Mouse (Mus musculus) hindbrain, postnatal 0 days (tissue): ENCODE measurements around the gene Slc44a5. TPM values are rescaled to one million over a fixed set of nuclear protein-coding genes. Genes with fewer than 3 reads are reported as not detected.

Experiments used
- ATAC-seq: fragments of 200-750 bp; cut with Nextera tagmentation; 2 replicates; pipeline ENCODE4 v1.8.0; 2017; ENCODE audit warnings: mild to moderate bottlenecking, moderate TSS enrichment, moderate library complexity
- DNase-seq: peaks from one replicate; pipeline ENCODE4 v3.0.0-alpha.2; 2015; ENCODE audit warnings: low spot score
- H3K27ac ChIP-seq: fragments of 300-500 bp; sonication (generic); 2 replicates; pipeline ENCODE4 v1.5.1; 2014; ENCODE audit warnings: mild to moderate bottlenecking
- H3K27me3 ChIP-seq: fragments of 300-500 bp; sonication (generic); 2 replicates; pipeline ENCODE4 v1.6.1; 2014; ENCODE audit warnings: low read length, mixed read lengths; ENCODE audit not compliant: insufficient read depth
- H3K36me3 ChIP-seq: fragments of 300-500 bp; sonication (generic); 2 replicates; pipeline ENCODE4 v1.6.1; 2014; ENCODE audit warnings: low read length, mixed read lengths; ENCODE audit not compliant: insufficient read depth
- H3K4me1 ChIP-seq: fragments of 300-500 bp; sonication (generic); 2 replicates; pipeline ENCODE4 v1.6.1; 2014; ENCODE audit warnings: antibody characterized with exemption, low read length, mixed read lengths; ENCODE audit not compliant: insufficient read depth
- H3K4me2 ChIP-seq: fragments of 300-500 bp; sonication (generic); 2 replicates; pipeline ENCODE4 v1.6.1; 2014; ENCODE audit warnings: low read depth, mild to moderate bottlenecking, low read length, moderate library complexity, mixed read lengths
- H3K4me3 ChIP-seq: fragments of 300-500 bp; sonication (generic); 2 replicates; pipeline ENCODE4 v1.5.1; 2014; ENCODE audit warnings: low read length
- H3K9ac ChIP-seq: fragments of 300-500 bp; sonication (generic); replicated peaks from 2 replicates; pipeline ENCODE4 v1.6.1; 2014; ENCODE audit warnings: mild to moderate bottlenecking, low read length, moderate library complexity, mixed read lengths
- H3K9me3 ChIP-seq: fragments of 300-500 bp; sonication (generic); 2 replicates; pipeline ENCODE4 v1.6.1; 2016; ENCODE audit warnings: low read length, mixed read lengths
- CTCF ChIP-seq: IDR thresholded peaks from 2 replicates; pipeline ENCODE4 v1.5.1; 2016; ENCODE audit warnings: antibody characterized with exemption, control low read depth, low read depth
- WGBS: fragments of 180-500 bp; shearing (Covaris S2); extraction: QIAGEN DNeasy Blood & Tissue Kit; methylation state at CpG from one replicate; pipeline ENCODE4 v1.1.7; 2014; 5-methylcytosine and 5-hydroxymethylcytosine counted together
- polyA plus RNA-seq: library from polyadenylated mRNA; unstranded; fragments of >200 nt; fragmentation: Nextera tagmentation; extraction: Ambion mirVana; gene quantifications from 2 replicates; pipeline ENCODE4 v1.2.1, GENCODE M21; 2015
- total RNA-seq: library from RNA; depleted of rRNA; stranded (reverse); fragments of >200 nt; gene quantifications from 2 replicates; pipeline ENCODE4 v1.2.3, GENCODE M21; 2014

Slc44a5 gene
- total and polyA plus RNA-seq, 2 experiments from 2014 or later = 6.5 to 27.7 TPM

DNA sequence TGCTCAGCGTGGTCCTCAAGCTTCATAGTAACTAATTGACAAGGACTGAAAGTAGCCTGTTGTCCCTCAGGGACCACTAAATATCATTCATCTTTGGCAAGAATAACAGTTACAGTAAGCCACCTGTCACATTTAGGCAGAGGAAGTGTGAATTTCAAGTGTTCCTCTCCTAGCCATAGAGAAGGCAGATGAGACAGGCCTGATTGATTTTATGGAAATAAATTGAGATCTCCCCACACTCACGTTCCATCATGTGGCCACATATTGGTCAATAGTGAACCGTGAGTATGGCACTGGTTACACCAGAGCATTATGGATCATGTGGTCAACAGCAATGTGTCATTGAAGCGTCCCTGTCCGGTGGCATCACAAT lies 199.3 kb downstream of the Slc44a5 start:
- Histone ChIP-seq H3K9me3 (no peaks in the 10 kb centered on the region), H3K4me3 (no peak overlapping the region), H3K27me3 (no peaks in the 10 kb centered on the region), H3K27ac (peak overlapping the region; percentile 62; the same call in 1 of the 2 replicates), H3K4me2 (no peak overlapping the region), H3K9ac (no peak overlapping the region), H3K36me3 (no peaks in the 10 kb centered on the region), H3K4me1 (peaks cover 8% of the 10 kb centered on the region)
- DNase-seq (no peak), ATAC-seq (peak; percentile 22; the same call in 1 of the 2 replicates)
- WGBS = 67% methylated on average over 5 of the region's 5 CpGs
- no peak for TF ChIP-seq CTCF

DNA sequence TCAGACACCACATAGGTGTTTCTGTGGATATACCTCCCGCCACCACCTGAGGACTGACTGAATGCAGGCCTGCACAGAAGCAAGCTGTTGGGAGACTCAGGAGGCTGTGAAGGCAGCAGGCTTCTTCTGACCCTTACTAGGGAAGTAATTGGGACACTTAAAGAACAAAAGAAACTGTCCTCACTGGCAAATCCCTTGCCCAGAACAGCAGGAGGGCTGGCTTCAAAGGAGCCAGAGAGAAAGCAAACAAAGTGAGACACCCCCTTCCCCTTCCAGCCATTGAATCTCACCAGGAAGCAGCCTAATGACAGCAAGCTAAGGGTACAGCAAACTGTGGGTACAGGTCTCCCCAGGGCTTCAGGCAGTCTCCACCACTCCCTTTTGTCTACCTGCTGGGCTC lies 200.3 kb downstream of the Slc44a5 start:
- H3K36me3 ChIP-seq = no peaks in the 10 kb centered on the region
- H3K27ac ChIP-seq = no peak overlapping the region
- H3K4me2 ChIP-seq = no peak overlapping the region
- ATAC-seq (no peak), DNase-seq (no peak)
- H3K9ac ChIP-seq = no peak overlapping the region
- 60% methylated on average over 1 of the region's 1 CpGs for WGBS
- TF ChIP-seq CTCF = no peak
- peaks cover 8% of the 10 kb centered on the region for H3K4me1 ChIP-seq
- no peak overlapping the region for H3K4me3 ChIP-seq
- no peaks in the 10 kb centered on the region for H3K27me3 ChIP-seq
- H3K9me3 ChIP-seq = no peaks in the 10 kb centered on the region

DNA sequence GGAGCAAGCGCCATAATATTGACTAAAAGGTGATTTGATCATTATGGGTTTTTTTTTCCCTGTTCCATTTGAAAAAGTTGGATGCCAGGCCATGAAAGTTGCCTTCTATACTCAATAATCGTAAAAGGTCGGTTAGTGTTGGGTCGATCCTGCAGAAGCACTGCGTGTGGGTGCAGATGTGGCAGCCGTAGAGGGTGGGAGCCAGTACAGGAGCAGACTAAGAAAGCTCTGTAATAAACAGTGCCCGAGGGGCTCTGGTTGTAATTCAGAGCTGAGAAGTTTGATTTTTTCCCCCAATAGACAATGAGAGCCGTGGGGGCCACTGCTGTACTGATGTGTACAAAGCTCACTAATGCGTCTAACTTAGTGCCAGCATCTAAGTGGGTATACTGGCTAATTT lies 200.8 kb downstream of the Slc44a5 start:
- no peak for ATAC-seq
- H3K4me1 ChIP-seq = peaks cover 8% of the 10 kb centered on the region
- no peak overlapping the region for H3K9ac ChIP-seq
- no peak overlapping the region for H3K27ac ChIP-seq
- no peak overlapping the region for H3K4me3 ChIP-seq
- WGBS = 62% methylated on average over 9 of the region's 9 CpGs
- H3K4me2 ChIP-seq = no peak overlapping the region
- no peak for DNase-seq
- H3K36me3 ChIP-seq = no peaks in the 10 kb centered on the region
- no peaks in the 10 kb centered on the region for H3K27me3 ChIP-seq
- H3K9me3 ChIP-seq = no peaks in the 10 kb centered on the region
- TF ChIP-seq CTCF = no peak

DNA sequence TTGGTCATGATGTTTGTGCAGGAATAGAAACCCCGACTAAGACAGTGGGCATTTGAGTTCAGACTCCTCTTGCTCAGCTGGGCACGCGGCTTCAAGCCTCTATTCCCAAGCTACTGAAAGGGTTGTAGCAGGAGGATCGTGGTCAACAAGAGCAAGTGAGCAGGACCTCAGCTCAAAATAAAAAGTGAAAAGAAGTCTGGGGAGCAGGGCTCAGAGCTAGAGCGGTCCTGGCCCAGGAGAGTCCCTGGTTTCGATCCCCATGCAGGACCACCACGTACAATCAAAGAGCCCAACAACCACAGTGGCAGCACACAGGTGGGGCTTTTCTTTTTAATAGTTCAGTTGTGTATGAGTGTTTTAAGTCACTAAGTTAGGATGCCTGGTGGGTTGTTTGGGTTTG lies 201.5 kb downstream of the Slc44a5 start:
- Histone ChIP-seq H3K4me1 (peaks cover 8% of the 10 kb centered on the region), H3K27me3 (no peaks in the 10 kb centered on the region), H3K36me3 (no peaks in the 10 kb centered on the region), H3K4me2 (no peak overlapping the region), H3K9me3 (no peaks in the 10 kb centered on the region), H3K27ac (no peak overlapping the region), H3K9ac (no peak overlapping the region), H3K4me3 (no peak overlapping the region)
- DNase-seq (no peak), ATAC-seq (no peak)
- WGBS = 90% methylated on average over 7 of the region's 7 CpGs
- TF ChIP-seq CTCF = no peak

DNA sequence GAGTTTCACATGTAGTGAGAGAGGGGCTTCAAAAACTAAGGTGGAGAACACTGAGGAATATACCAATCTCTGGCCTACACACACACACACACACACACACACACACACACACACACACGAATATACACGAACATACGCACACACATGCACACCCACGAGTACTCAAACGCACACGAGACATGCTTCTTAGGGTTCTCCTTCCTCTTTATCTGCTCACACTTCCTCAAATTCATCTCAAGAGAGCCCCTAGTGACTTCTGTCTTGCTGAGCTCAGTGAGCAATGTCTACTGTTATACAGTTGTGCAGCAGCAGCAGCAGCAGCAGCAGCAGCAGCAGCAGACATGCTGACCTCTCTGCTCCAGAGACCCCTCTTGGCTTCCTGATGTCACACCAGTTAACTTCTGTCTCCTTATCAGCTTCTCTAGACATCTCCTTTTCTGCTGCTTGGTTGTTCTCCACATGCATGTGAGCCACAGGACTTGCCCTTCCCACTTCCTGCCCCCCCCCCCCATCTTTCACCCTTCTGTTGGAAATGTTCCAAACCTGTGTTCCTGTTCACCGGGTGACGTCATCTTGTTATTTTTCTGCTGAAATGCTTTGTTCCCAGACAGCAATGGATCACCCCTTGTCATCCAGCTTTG lies 204.5 kb downstream of the Slc44a5 start:
- H3K4me1 ChIP-seq = no peaks in the 10 kb centered on the region; the same call in 1 of the 2 replicates
- H3K36me3 ChIP-seq = no peaks in the 10 kb centered on the region
- ATAC-seq (0 out of 2 replicates have a peak, but pooled peaks have one; percentile 33), DNase-seq (no peak)
- H3K27me3 ChIP-seq = no peaks in the 10 kb centered on the region
- 72% methylated on average over 8 of the region's 8 CpGs for WGBS
- H3K27ac ChIP-seq = no peak overlapping the region
- no peak overlapping the region for H3K4me3 ChIP-seq
- no peak overlapping the region for H3K9ac ChIP-seq
- H3K9me3 ChIP-seq = no peaks in the 10 kb centered on the region
- H3K4me2 ChIP-seq = no peak overlapping the region
- no peak for TF ChIP-seq CTCF

DNA sequence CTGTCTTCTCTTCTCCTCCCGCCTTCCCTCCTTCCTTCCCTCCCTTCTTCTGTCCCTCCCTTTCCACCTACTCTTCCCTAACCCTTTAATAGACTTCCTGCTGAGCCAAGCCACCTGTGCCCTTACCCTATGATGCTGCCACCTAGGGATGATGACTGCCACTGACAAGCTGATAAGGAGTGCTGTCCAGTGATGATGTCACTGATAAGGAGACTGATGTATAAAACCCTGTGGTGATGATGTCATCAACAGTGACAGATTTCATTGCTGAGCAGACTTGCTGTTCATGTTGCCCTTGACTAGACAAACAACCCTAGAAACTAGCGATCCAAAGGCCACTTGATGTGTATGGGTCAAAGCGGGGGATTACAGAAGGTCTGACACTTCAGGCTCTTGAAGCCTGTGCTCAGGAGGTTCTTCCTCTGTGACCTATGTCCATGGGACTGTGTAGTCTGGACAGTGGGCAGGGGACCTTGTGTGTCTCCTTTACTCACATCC lies 206.2 kb downstream of the Slc44a5 start:
- Histone ChIP-seq H3K4me1 (no peaks in the 10 kb centered on the region; the same call in 1 of the 2 replicates), H3K9me3 (no peaks in the 10 kb centered on the region), H3K27ac (no peak overlapping the region), H3K27me3 (no peaks in the 10 kb centered on the region), H3K4me2 (no peak overlapping the region), H3K9ac (no peak overlapping the region), H3K4me3 (no peak overlapping the region), H3K36me3 (no peaks in the 10 kb centered on the region)
- TF ChIP-seq CTCF = no peak
- ATAC-seq (no peak), DNase-seq (no peak)
- WGBS = 93% methylated on average over 2 of the region's 3 CpGs

DNA sequence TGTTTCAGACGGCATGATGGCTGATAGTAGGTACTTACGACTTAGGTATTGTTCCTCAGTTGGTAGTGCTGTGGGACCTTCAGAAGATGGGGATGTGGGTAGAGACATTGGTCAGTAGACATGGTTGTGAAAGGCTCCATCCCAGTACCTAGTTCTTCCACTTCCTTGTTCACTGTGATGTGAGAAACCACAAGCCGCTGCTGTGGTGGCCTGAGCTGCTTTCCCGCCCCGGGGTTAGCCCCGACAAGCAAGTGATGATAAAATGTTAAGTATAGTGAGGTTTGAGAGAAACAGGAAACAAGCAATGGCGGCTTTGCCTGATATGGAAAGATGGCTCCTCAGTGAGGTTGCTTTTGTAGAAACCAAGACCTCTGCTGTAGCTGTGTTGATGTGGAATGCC lies 209.8 kb downstream of the Slc44a5 start:
- no peak overlapping the region for H3K27ac ChIP-seq
- H3K27me3 ChIP-seq = no peaks in the 10 kb centered on the region
- no peaks in the 10 kb centered on the region for H3K36me3 ChIP-seq
- H3K4me3 ChIP-seq = no peak overlapping the region
- no peaks in the 10 kb centered on the region for H3K9me3 ChIP-seq
- 94% methylated on average over 7 of the region's 7 CpGs for WGBS
- H3K9ac ChIP-seq = no peak overlapping the region
- TF ChIP-seq CTCF = no peak
- DNase-seq (no peak), ATAC-seq (no peak)
- no peaks in the 10 kb centered on the region; the same call in 1 of the 2 replicates for H3K4me1 ChIP-seq
- no peak overlapping the region for H3K4me2 ChIP-seq
